Mouse (Mus musculus): ENCODE data around the gene Hspbp1.

DNA sequence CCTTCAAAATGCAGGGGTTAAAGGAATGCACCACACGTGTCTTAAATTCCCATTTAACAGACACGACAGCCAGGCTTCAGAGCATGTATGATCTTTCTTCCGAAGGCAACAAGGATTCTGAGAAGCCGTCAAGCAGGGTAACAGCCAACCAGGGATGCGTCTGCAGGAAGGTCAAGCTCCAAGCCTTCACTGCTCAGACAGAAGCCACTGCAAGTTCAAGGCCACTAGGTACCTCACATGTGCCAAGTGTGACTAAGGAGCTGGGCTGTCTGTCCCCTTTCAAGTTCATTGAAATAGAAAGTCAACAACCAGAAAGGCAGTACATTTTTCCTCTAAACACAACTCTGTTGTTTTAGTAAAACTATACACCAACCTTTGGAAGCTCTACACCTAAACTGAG, 18.0 kb downstream of the Hspbp1 start:
- TF ChIP-seq POLR2A (IDR thresholded peaks at IDR 0.05; ENCODE audit: insufficient read depth, low read length) (no peak), CTCF (IDR thresholded peaks at IDR 0.05; ENCODE audit: low read depth, low read length) (no peak)

Measured in ES-Bruce4 (cell line).